Mouse (Mus musculus): ENCODE measurements around the gene Kdm2b. TPM values are rescaled to one million over a fixed set of nuclear protein-coding genes. Genes with fewer than 3 reads are reported as not detected.

Kdm2b gene
- total RNA-seq, 4 experiments from 2014 or later = 11.1 to 15.6 (median 13.1) TPM

DNA sequence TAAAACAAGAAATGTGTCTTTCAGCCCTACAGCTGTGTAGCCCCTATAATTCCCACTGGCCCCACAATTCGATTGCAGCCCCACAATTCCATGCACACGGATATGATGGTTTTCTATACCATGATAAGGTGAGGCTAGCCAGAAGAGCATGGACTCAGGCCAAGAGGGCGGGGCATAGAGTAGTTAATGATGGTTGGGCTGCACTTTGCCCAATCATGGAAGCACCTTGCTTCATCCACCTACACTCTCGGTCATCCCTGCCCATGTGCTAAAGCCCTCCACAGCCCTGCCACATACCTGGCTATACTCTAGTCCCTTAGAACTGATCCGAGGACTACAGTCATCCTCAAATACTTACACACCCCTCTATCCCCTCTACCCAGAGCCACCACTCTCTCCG lies 61.9 kb downstream of the Kdm2b start:
- no peak for DNase-seq (ENCODE audit: low spot score in 2 of 2)

GRCm38 (mm10) chr5:122927092-122927491 lies 62.5 kb downstream of the Kdm2b start:
- DNase-seq (ENCODE audit: low spot score in 2 of 2) = no peak

GRCm38 (mm10) chr5:122926341-122926740 lies 63.3 kb downstream of the Kdm2b start:
- no peak for DNase-seq (ENCODE audit: low spot score in 2 of 2)

DNA sequence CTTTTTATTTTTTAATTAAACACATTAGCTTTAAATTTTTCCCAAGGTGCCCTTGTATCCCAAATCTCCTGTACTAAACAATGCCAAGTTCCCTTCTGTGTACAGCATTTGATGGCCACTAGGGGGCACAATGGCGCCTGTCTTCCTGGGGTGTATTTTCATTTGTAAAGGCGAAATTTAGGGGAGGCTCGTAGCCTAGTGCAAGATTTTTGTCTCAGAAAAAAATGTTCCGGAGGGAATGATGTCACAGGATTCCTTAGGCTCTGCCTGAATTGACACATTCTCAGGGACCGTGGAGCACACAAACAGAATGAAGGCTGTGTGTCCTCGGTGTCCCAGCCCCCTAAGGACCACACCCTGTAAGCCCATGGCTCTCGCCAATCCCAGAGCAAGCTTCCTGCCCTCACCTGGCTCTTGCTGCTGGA lies 64.1 kb downstream of the Kdm2b start:
- peak; percentile 26 to 32 for DNase-seq (ENCODE audit: low spot score in 2 of 2)

DNA sequence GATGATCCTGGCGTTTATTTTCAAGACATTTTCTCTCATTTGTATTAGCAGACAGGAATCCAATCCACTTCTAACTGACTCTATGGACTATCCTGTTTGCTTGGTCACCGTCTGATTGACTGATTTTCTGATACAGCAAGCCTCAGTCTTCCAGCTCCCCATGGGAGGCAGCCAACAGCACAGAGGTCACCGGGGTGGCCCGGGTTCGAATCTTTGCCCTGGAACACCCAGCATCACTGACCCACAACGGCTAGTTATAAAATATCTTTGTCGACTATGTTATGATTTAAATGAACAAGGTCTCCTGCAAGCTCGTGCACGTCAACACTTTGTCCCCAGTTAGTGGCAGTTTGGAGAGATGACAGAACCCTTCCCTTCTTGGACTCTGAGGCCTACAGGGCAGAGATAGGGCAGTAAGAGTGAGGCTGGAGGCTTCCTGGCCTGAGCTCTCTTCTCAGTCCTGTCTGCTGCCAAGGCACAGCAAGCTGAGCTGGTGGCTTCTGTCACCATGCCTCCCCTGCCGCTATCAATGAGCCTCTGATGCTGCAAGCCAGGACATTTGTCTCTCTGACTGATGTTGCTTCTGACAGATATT lies 65.7 kb downstream of the Kdm2b start:
- DNase-seq (ENCODE audit: low spot score in 2 of 2) = no peak

GRCm38 (mm10) chr5:122921941-122922340 lies 67.7 kb downstream of the Kdm2b start:
- no peak for DNase-seq (ENCODE audit: low spot score in 2 of 2)

GRCm38 (mm10) chr5:122920557-122920956 lies 69.1 kb downstream of the Kdm2b start:
- DNase-seq (ENCODE audit: low spot score in 2 of 2) = no peak

- DNase-seq (ENCODE audit: low spot score in 2 of 2) = no peak
Observed at GRCm38 (mm10) chr5:122917982-122918711, 71.5 kb downstream of the Kdm2b start.

DNA sequence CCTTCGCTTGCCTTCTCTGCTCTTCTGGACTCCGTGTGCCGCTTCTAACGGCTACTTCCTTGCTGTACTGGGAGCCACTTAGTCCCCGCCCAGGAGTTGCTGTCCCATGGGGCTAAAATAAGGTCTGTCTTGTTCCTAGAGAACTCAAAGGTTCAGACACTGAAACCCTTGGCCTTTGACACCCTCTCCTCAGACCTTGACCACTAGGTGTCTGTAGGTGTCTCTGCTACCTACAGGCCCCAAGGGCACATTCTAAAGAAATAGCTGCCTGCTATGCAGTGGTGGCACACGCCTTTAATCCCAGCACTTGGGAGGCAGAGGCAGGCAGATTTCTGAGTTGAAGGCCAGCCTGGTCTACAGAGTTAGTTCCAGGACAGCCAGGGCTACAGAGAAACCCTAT lies 73.5 kb downstream of the Kdm2b start:
- DNase-seq (ENCODE audit: low spot score in 2 of 2) = no peak

- DNase-seq (ENCODE audit: low spot score in 2 of 2) = no peak
Observed at GRCm38 (mm10) chr5:122912863-122913262, 76.8 kb downstream of the Kdm2b start.

- no peak for DNase-seq (ENCODE audit: low spot score in 2 of 2)
Observed at GRCm38 (mm10) chr5:122909481-122909880, 80.1 kb downstream of the Kdm2b start.

DNA sequence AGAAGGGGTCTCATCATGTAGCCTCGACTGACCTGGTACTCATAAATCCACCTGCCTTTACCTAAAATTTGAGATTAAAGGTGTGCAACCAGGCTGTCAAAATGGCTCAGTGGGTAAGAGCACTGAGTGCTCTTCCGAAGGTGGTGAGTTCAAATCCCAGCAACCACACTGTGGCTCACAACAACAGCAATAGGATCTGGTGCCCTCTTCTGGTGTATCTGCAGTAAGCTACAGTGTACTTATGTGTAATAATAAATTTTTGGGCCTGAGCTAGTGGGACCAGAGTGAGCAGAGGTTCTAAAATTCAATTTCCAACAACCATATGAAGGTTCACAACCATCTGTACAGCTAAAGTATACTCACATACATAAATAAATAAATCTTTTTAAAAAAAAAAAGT lies 81.6 kb downstream of the Kdm2b start:
- no peak for DNase-seq (ENCODE audit: low spot score in 2 of 2)

GRCm38 (mm10) chr5:122907182-122907581 lies 82.4 kb downstream of the Kdm2b start:
- no peak for DNase-seq (ENCODE audit: low spot score in 2 of 2)

- no peak for DNase-seq (ENCODE audit: low spot score in 2 of 2)
Observed at GRCm38 (mm10) chr5:122903165-122903564, 86.5 kb downstream of the Kdm2b start.

DNA sequence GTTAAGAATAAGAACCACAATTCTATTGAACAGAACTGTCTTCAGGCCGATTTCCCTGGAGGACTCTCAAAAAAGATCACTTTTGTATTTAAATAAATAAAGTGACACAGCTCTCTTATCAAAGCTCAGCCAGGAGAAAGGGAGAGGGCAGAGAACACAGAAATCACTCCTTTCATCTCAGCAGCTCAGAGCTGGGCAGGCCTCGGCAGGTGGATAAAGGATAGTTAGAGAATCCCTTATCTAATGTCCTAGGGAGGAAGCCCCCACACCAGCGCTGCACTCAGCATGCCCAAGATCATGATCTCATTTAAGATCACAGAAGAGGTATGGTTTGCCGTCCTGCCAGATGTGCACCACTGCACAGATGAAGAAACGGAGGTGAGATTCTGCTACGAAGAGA lies 87.4 kb downstream of the Kdm2b start:
- no peak for DNase-seq (ENCODE audit: low spot score in 2 of 2)

- DNase-seq (ENCODE audit: low spot score in 2 of 2) = no peak
Observed at GRCm38 (mm10) chr5:122901666-122902065, 88.0 kb downstream of the Kdm2b start.

- DNase-seq (ENCODE audit: low spot score in 2 of 2) = no peak
Observed at GRCm38 (mm10) chr5:122901179-122901578, 88.4 kb downstream of the Kdm2b start.

DNA sequence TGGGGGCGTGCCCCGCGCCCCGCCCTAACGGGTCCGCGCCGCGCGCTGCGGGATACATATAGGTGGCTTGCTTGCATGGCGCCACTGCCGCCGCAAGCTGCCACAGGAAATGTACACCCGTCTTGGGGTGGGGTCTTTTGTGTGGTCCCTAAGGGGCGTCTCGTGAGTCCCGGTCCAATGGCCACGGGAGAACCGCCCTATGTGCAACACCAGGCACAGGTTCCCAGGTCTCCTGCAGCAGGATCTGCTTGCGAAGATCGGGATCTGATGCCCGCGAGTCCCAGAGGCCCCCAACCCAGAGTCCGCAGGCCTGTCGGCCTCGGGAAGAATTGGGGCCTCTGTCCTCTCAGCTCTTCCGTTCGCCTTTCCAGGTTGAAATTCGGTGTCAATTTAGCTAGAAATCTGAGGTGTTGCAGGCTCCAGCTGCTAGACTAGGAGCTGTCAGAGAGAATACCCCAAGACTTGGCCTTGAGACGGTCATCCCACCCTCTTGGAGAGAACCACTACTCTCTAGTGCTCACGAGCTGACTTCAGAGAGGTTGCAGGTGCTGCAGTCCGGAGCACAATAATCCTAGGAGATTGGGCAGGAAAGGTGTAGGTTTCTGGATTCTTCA lies 89.0 kb downstream of the Kdm2b start:
- no peak for DNase-seq (ENCODE audit: low spot score in 2 of 2)

DNA sequence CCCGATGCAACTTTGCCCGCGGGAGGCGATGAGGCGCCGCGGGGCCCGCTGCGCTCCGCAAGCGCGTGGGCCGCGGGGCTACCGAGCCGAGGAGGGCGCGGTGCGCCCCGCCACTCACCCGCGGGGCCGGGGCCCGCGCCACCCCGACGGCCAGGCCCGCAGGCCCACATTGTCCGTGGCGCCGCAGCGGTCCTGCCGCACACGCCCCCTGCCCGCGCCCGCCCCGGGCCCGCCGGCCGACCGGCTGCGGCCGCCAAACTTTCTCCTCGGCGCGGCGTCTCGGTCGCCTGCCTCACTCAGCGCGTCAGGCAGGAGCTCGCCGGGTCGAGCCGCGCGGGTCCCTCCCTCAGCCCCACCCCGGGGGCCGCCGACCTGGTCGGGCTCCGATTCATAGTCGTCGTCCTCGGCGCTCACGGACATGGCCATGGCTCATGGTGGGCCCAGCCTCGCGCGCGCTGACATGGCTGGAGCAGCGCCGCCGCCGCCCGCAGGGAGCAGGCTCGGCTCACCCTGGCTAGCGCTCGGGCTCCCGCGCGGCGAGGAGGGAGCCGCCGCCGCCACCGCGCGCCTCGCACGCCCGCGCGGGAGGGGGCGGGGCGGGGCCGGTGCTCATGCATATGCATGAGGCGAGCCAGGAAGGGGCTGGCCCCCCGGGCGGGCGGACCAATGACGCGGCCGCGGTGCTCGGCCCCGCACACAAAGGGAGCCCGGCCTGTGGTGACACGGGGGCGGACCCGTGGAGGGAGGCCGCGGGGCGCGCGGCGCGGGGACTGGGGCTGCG lies 89.7 kb downstream of the Kdm2b start:
- peak; percentile 75 to 83 for DNase-seq (ENCODE audit: low spot score in 2 of 2)

DNA sequence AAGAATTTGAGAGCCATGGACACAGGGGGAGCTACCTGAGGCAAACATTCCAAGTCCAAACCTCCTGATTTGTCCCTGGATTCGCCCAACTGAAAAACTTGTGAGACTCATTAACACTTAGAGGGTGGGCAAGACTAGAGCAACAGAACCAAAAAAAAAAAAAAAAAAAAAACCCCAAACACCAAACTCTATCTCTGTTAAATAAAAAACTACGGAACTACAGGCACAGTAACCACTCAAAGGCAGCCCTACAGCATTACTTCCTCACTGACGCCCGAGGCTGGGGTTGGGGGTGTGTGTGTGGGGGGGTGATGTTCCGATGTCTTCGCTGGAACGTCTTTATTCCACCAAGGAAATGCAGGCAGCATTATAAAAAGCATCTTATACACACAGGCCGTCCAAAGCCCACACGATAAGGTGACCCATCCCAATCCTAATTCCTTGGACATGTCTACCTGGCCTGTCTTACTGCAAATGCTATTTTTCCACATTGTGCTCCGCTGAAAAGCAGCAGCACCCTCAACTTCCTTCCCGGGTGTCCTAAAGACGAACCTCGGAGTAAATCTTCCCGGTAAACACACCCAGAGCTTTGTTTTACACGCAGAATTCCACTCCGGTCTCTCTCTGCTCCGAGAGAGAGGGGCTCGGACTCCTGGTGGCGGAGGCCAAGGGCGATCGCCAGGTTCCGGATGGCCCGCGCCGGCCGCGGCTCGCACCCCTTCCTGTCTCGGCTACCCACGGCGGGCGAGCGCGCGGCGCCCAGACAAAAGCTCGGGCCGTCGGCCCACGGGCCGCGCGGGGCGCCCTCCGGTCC lies 90.5 kb downstream of the Kdm2b start:
- DNase-seq (ENCODE audit: low spot score in 2 of 2) = no peak

GRCm38 (mm10) chr5:122898153-122898552 lies 91.5 kb downstream of the Kdm2b start:
- no peak for DNase-seq (ENCODE audit: low spot score in 2 of 2)
